Mouse (Mus musculus) heart, postnatal 0 days (tissue): ENCODE results near the gene Lhfpl2.

Experiments
- CTCF ChIP-seq: IDR thresholded peaks from 2 replicates; pipeline ENCODE4 v1.5.1; 2016; ENCODE audit warnings: antibody characterized with exemption, control low read depth, low read depth
- EP300 ChIP-seq: IDR thresholded peaks from 2 replicates; pipeline ENCODE4 v1.6.1; 2016; ENCODE audit warnings: antibody characterized with exemption, low read depth

GRCm38 (mm10) chr13:94070308-94070619 is 12.7 kb downstream of the Lhfpl2 start:
- TF ChIP-seq CTCF (peak; percentile 16; the same call in 1 of the 2 replicates), EP300 (no peak)
